Mouse (Mus musculus) E14TG2a.4 (cell line): ENCODE data around the gene Fam53b.

Experiments
- CTCF ChIP-seq: conservative IDR thresholded peaks from 2 replicates; pipeline ENCODE4 v1.5.1; 2014; ENCODE audit warnings: low read length
- NANOG ChIP-seq: IDR thresholded peaks from 2 replicates; pipeline ENCODE4 v1.6.1; 2014; ENCODE audit warnings: borderline replicate concordance, low read length, mixed read lengths

- TF ChIP-seq CTCF (no peak), NANOG (no peak)
Observed at GRCm38 (mm10) chr7:132804951-132805350, 8.7 kb downstream of the Fam53b start.
